Mouse (Mus musculus): ENCODE measurements around the gene Cpsf6. TPM values are rescaled to one million over a fixed set of nuclear protein-coding genes. Genes with fewer than 3 reads are reported as not detected.

Gene Cpsf6
- polyA plus RNA-seq, 1 experiment from 2014 or later, result 110 TPM

DNA sequence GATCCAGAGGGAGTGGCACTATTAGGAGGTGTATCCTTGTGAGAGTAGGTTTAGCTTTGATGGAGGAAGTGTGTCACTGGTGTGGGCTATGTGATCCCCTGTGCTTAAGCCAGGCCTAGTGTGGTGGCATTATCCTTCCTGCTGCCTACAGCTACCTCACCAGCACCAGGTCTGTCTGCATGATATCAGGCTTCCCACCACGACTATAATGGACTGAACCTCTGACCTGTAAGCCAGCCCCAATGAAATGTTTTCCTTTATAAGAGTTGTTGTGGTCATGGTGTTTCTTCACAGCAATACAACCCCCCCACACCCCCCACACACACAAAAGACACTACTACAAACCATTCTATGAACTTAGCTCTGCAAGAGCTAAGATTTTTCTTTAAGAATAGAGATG is 34.9 kb upstream of the Cpsf6 start:
- H3K4me2 ChIP-seq (ENCODE audit: low read depth, low read length), result no peak overlapping the region
- 57% methylated on average over 1 of the region's 1 CpGs for WGBS
- no peak for ATAC-seq
- no peaks in the 10 kb centered on the region for H3K9me3 ChIP-seq (ENCODE audit: control insufficient read depth, low read length)
- H3K27ac ChIP-seq (ENCODE audit: low read length), result no peak overlapping the region
- H3K27me3 ChIP-seq (replicated peaks; ENCODE audit: control insufficient read depth, insufficient read depth, low read length), result no peaks in the 10 kb centered on the region
- no peak overlapping the region for H3K4me3 ChIP-seq (ENCODE audit: low read length)
- H3K4me1 ChIP-seq (ENCODE audit: control insufficient read depth, insufficient read depth, low read length), result peaks cover 6% of the 10 kb centered on the region
- H3K36me3 ChIP-seq (ENCODE audit: control insufficient read depth, insufficient read depth, low read length), result no peaks in the 10 kb centered on the region
- no peak overlapping the region for H3K9ac ChIP-seq (ENCODE audit: low read depth, low read length)

DNA sequence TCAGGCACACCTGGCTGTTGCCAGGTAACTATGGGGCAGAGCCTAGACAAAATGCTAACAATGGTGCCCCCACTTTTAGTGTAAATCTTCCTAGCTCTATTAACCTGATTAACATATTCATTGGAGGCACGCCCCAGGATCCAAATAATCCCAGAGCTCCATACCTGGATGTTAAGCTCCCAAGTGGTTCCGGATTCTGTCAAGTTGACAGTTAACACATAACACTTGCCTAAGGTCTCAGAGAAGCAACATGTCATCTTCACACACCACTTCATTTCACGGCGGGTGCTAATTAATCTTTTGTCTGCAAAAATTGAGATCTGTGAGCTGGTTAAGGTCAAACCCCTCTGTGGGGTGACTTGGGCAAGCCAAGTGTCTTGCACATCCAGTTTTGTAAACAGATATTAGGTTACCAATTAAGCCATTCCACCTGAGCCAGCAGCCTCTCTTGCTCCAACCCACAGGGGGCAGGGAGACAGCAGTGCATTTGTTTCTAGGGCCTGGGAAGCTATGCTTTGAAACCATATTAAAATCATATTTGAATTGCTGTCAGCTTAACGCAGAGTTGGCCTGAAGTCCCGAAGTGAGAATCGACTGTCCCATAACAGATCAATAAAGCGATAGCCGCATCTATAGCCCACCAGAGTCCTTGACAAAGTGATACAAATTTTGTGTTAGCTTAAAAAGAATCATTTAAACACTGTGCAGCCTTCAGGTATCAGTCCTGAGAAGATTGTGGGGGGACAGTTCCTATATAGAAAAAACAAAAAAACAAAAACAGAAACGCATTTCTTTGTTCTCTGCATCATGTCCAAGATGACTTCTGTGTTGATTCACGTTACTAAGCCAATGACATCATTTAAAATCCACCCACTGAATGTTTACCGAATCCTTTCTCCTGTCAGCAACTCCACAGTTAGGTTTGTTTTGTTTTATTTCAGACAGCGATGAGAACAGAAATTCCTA is 34.0 kb upstream of the Cpsf6 start:
- Histone ChIP-seq H3K27ac (ENCODE audit: low read length) (no peak overlapping the region), H3K4me2 (ENCODE audit: low read depth, low read length) (no peak overlapping the region), H3K4me1 (ENCODE audit: control insufficient read depth, insufficient read depth, low read length) (peaks cover 6% of the 10 kb centered on the region), H3K4me3 (ENCODE audit: low read length) (no peak overlapping the region), H3K9me3 (ENCODE audit: control insufficient read depth, low read length) (no peaks in the 10 kb centered on the region), H3K9ac (ENCODE audit: low read depth, low read length) (no peak overlapping the region), H3K36me3 (ENCODE audit: control insufficient read depth, insufficient read depth, low read length) (no peaks in the 10 kb centered on the region), H3K27me3 (replicated peaks; ENCODE audit: control insufficient read depth, insufficient read depth, low read length) (no peaks in the 10 kb centered on the region)
- ATAC-seq, result no peak
- WGBS, result 65% methylated on average over 13 of the region's 13 CpGs

DNA sequence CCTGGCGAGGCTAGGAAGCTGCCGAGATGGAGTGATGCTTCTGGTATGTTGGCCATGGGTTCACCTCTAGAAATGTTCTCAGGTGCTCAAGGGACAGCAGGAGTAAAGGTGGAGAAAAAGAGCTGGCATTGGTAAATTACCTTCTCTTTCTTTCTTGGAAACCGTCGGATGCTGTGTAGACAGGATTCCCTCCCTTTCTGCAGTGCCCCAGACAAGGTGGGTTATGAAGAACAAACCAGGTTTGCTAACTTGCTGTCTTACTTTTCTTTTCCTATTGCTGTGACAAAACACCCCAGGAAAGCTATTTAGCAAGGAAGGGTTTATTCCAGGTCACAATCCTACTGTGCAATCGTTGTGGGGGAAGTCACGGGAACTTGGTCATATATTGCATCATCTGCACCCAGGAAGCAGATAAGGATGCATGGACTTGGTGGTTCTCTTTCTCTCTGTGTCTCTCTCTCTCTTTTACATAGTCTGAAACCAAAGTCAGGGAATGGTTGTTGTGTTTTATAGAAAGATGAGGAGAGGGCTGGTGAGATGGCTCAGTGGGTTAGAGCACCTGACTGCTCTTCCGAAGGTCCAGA is 32.8 kb upstream of the Cpsf6 start:
- no peak overlapping the region for H3K4me2 ChIP-seq (ENCODE audit: low read depth, low read length)
- no peak overlapping the region for H3K27ac ChIP-seq (ENCODE audit: low read length)
- H3K9ac ChIP-seq (ENCODE audit: low read depth, low read length), result no peak overlapping the region
- H3K4me1 ChIP-seq (ENCODE audit: control insufficient read depth, insufficient read depth, low read length), result peaks cover 3% of the 10 kb centered on the region
- ATAC-seq, result peak; percentile 34; the same call in 1 of the 2 replicates
- 74% methylated on average over 7 of the region's 7 CpGs for WGBS
- H3K9me3 ChIP-seq (ENCODE audit: control insufficient read depth, low read length), result no peaks in the 10 kb centered on the region
- H3K36me3 ChIP-seq (ENCODE audit: control insufficient read depth, insufficient read depth, low read length), result no peaks in the 10 kb centered on the region
- H3K4me3 ChIP-seq (ENCODE audit: low read length), result no peak overlapping the region
- no peaks in the 10 kb centered on the region for H3K27me3 ChIP-seq (replicated peaks; ENCODE audit: control insufficient read depth, insufficient read depth, low read length)

DNA sequence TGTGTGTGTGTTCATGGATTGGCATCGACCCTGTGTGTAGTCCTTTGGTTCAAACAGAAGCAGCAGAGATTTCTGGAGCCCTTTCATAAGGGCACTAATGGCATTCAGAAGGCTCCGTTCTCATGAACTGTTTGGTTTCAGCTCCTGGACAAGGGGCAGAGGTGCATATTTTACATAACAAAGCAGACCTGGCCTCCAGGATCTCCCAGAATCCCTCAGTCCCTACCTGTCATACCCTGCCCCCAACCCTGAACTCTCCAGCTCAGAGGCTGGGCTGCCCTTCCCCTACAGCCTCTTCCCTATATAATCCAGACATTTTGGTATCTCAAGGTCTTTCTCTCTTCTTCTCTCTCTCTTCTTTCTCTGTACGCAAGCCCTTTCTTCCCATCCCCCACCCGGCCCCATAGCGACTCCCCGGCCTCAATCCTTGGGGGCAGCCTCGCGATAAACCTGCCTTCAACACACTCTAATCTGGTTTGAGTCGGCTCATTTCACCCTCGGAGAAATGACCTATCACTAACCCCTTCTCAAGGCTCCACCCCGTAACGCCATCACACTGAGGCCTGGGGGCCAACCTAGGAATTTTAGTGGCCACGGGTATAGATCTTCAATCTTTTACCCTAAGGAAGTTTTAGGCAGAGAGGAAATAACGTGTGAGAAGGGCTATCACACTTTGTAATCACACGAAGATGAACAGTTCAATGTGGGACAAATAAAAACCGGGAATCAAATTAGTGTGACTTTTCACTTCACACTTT is 32.1 kb upstream of the Cpsf6 start:
- H3K27me3 ChIP-seq (replicated peaks; ENCODE audit: control insufficient read depth, insufficient read depth, low read length), result no peaks in the 10 kb centered on the region
- H3K36me3 ChIP-seq (ENCODE audit: control insufficient read depth, insufficient read depth, low read length), result no peaks in the 10 kb centered on the region
- H3K4me3 ChIP-seq (ENCODE audit: low read length), result no peak overlapping the region
- no peaks in the 10 kb centered on the region for H3K9me3 ChIP-seq (ENCODE audit: control insufficient read depth, low read length)
- no peak overlapping the region for H3K4me2 ChIP-seq (ENCODE audit: low read depth, low read length)
- H3K27ac ChIP-seq (ENCODE audit: low read length), result no peak overlapping the region
- H3K9ac ChIP-seq (ENCODE audit: low read depth, low read length), result no peak overlapping the region
- ATAC-seq, result no peak
- no peaks in the 10 kb centered on the region for H3K4me1 ChIP-seq (ENCODE audit: control insufficient read depth, insufficient read depth, low read length)
- 32% methylated on average over 16 of the region's 16 CpGs for WGBS

DNA sequence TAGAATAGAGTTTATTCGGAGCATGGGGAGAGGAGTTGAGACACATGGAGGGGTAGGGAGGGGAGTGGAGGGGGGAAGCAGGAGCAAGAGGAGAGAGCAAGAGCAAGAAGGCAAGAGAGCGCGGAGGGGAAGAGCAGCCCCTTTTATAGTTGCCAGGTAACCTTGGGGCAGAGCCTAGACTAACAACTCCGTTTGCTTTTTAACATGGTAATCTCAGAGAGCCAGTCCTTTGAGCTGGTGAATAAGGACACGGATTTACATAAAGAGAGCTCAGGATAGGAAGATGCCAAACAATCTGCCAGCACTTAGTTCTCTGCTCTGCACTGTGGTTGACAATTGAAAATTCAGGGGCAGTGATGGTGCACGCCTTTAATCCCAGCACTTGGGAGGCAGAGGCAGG is 31.3 kb upstream of the Cpsf6 start:
- H3K27me3 ChIP-seq (replicated peaks; ENCODE audit: control insufficient read depth, insufficient read depth, low read length), result no peaks in the 10 kb centered on the region
- no peak overlapping the region for H3K27ac ChIP-seq (ENCODE audit: low read length)
- 64% methylated on average over 6 of the region's 6 CpGs for WGBS
- ATAC-seq, result no peak
- no peaks in the 10 kb centered on the region for H3K9me3 ChIP-seq (ENCODE audit: control insufficient read depth, low read length)
- H3K4me3 ChIP-seq (ENCODE audit: low read length), result no peak overlapping the region
- no peak overlapping the region for H3K9ac ChIP-seq (ENCODE audit: low read depth, low read length)
- H3K4me1 ChIP-seq (ENCODE audit: control insufficient read depth, insufficient read depth, low read length), result no peaks in the 10 kb centered on the region
- no peaks in the 10 kb centered on the region for H3K36me3 ChIP-seq (ENCODE audit: control insufficient read depth, insufficient read depth, low read length)
- no peak overlapping the region for H3K4me2 ChIP-seq (ENCODE audit: low read depth, low read length)

DNA sequence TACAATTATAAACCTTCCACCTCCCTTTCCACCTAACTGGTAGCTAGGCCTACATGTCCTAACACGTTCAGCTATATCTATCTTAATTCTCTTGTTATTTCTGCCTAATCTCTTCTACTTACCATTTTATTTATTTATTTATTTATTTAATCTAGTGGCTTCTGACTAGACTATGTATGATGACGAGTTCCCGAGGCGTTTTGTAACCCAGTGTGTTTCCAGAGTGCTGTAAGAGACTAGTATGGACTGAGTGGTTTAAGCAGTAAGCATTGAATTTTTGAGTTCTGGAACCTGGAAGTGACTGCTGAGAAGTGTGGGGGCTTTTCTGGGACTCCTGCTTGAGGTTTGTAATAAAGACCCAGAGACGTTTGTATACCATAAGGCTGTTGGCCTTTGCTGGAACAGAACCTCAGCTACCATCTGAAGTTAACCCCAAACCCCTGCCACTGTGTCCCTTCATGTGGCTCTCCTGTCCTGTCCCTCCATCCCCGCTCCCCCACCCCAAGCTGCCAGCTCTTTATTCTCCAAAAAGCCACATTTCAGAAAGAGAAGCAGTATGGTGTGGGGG is 30.8 kb upstream of the Cpsf6 start:
- no peak overlapping the region for H3K27ac ChIP-seq (ENCODE audit: low read length)
- WGBS, result 81% methylated on average over 6 of the region's 6 CpGs
- no peak overlapping the region for H3K4me2 ChIP-seq (ENCODE audit: low read depth, low read length)

DNA sequence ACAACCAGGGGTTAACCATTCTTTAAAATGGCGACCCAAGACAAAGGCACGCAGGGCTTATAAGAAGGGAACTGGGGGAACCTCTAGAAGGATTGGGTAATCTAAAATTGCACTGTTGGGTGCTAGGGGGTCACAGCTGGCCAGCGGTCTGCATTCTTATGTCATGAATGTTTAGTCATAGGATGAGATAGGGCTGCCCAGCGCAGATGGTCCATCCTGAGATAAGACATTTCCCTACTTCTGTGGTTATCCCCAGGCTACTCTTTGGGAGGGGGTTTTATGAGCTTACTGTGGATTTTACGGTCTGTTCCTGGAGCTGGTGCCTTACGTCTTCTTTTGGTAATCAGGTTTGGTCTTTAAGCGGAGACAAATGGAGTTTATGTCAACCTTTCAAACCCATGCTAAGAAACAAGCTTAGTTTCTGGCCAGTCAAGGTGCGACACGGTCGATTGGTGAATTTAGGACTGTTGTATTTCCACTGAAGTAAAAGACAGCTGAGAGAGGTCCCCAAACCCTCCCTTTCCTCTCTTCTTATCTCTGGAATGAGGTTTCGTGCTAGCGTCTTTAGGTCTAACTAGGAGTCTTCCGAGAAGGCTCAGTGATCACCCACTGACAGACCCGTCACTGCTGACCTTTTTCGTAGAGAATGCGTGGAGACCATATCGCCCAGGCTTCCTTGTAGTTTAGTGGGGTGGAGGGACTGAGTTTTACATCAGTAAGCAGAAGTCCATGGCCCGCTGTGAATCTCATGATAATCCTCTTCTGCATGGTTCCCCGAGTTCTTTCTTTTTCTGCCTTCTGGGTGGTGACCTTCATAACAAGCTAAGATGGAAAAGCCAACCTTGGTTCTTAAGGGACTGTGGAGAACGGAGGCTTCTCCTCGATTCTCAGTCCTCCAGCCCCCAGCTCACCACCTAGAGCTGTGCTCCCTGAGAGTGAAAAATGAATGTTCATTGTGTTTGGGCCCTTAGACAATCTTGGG is 29.8 kb upstream of the Cpsf6 start:
- Histone ChIP-seq H3K9me3 (ENCODE audit: control insufficient read depth, low read length) (no peaks in the 10 kb centered on the region), H3K4me2 (ENCODE audit: low read depth, low read length) (no peak overlapping the region), H3K27ac (ENCODE audit: low read length) (no peak overlapping the region), H3K27me3 (replicated peaks; ENCODE audit: control insufficient read depth, insufficient read depth, low read length) (no peaks in the 10 kb centered on the region), H3K4me3 (ENCODE audit: low read length) (no peak overlapping the region), H3K9ac (ENCODE audit: low read depth, low read length) (no peak overlapping the region), H3K36me3 (ENCODE audit: control insufficient read depth, insufficient read depth, low read length) (no peaks in the 10 kb centered on the region), H3K4me1 (ENCODE audit: control insufficient read depth, insufficient read depth, low read length) (no peaks in the 10 kb centered on the region)
- ATAC-seq, result no peak
- 72% methylated on average over 21 of the region's 21 CpGs for WGBS

More for the DNA sequence above, 30.8 kb upstream of the Cpsf6 start:
- no peaks in the 10 kb centered on the region for H3K4me1 ChIP-seq (ENCODE audit: control insufficient read depth, insufficient read depth, low read length)
- H3K4me3 ChIP-seq (ENCODE audit: low read length), result no peak overlapping the region
- no peak overlapping the region for H3K9ac ChIP-seq (ENCODE audit: low read depth, low read length)
- H3K27me3 ChIP-seq (replicated peaks; ENCODE audit: control insufficient read depth, insufficient read depth, low read length), result no peaks in the 10 kb centered on the region
- no peak for ATAC-seq
- H3K9me3 ChIP-seq (ENCODE audit: control insufficient read depth, low read length), result no peaks in the 10 kb centered on the region
- no peaks in the 10 kb centered on the region for H3K36me3 ChIP-seq (ENCODE audit: control insufficient read depth, insufficient read depth, low read length)

DNA sequence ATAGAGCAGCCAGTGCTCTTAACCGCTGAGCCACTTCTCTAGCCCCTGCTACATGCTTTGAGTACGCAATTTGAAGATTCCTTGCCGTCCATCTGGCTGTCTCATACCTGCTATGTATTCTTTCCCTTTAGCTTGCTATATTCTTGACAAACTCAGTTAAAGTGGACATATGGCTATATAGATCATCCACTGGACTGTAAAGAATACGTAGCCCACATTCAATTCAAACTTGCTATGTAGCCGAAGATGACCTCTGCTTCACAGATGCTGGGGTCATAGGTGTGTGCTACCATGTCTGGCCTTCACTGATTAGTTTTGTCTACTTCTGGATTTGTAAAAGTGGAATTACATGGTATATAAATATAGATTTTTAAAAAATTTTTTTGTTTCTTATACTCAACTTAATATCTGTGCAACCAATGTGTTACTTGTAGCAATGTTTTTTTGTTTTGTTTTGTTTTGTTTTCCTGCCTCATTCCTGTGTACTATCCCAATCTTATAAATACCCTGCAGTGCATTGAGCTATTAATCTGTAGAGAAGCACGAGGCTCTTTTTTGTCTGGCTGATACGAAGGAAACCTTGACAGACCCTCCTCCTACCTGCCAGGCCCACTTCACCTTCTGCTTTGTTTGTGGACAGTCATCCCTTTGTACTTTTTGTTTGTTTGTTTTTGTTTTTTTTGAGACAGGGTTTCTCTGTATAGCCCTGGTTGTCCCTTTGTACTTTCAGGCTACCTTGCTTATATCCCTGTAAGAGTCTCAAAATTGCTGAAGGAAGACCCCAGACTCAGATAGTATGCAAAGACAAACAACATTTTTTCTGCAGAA is 28.9 kb upstream of the Cpsf6 start:
- H3K4me1 ChIP-seq (ENCODE audit: control insufficient read depth, insufficient read depth, low read length), result no peaks in the 10 kb centered on the region

More for the DNA sequence above, 28.9 kb upstream of the Cpsf6 start:
- Histone ChIP-seq H3K27me3 (replicated peaks; ENCODE audit: control insufficient read depth, insufficient read depth, low read length) (no peaks in the 10 kb centered on the region), H3K27ac (ENCODE audit: low read length) (no peak overlapping the region), H3K36me3 (ENCODE audit: control insufficient read depth, insufficient read depth, low read length) (no peaks in the 10 kb centered on the region), H3K4me3 (ENCODE audit: low read length) (no peak overlapping the region), H3K9me3 (ENCODE audit: control insufficient read depth, low read length) (no peaks in the 10 kb centered on the region), H3K4me2 (ENCODE audit: low read depth, low read length) (no peak overlapping the region), H3K9ac (ENCODE audit: low read depth, low read length) (no peak overlapping the region)
- 79% methylated on average over 7 of the region's 7 CpGs for WGBS
- ATAC-seq, result no peak
